Mouse (Mus musculus): Measurements from ENCODE around the gene Trnt1. TPM values are rescaled to one million over a fixed set of nuclear protein-coding genes. Genes with fewer than 3 reads are reported as not detected.
A peak's percentile ranks its signal among the peaks of the same experiment; 100 is the strongest.

Gene Trnt1
- polyA plus RNA-seq, 1 experiment from 2014 or later, result 74.2 TPM

GRCm38 (mm10) chr6:106819906-106820305, 51.0 kb downstream of the Trnt1 start:
- Histone ChIP-seq H3K9ac (ENCODE audit: low read length) (no peak overlapping the region), H3K36me3 (ENCODE audit: control insufficient read depth, insufficient read depth, low read length) (no peaks in the 10 kb centered on the region), H3K4me3 (ENCODE audit: low read depth, low read length) (no peak overlapping the region), H3K27ac (ENCODE audit: low read depth, low read length) (no peak overlapping the region), H3K4me1 (ENCODE audit: control insufficient read depth, insufficient read depth, low read length) (no peaks in the 10 kb centered on the region), H3K27me3 (ENCODE audit: control insufficient read depth, insufficient read depth, low read length) (no peaks in the 10 kb centered on the region), H3K4me2 (ENCODE audit: low read depth) (no peak overlapping the region), H3K9me3 (ENCODE audit: control insufficient read depth, low read length) (no peaks in the 10 kb centered on the region)
- ATAC-seq (ENCODE audit: insufficient read depth, low FRiP score, low TSS enrichment) (no peak), DNase-seq (ENCODE audit: low spot score) (no peak)
- 87% methylated on average over 3 of the region's 3 CpGs for WGBS

GRCm38 (mm10) chr6:106820566-106820965, 51.6 kb downstream of the Trnt1 start:
- Histone ChIP-seq H3K4me3 (ENCODE audit: low read depth, low read length) (no peak overlapping the region), H3K27me3 (ENCODE audit: control insufficient read depth, insufficient read depth, low read length) (no peaks in the 10 kb centered on the region), H3K4me2 (ENCODE audit: low read depth) (no peak overlapping the region), H3K4me1 (ENCODE audit: control insufficient read depth, insufficient read depth, low read length) (no peaks in the 10 kb centered on the region), H3K36me3 (ENCODE audit: control insufficient read depth, insufficient read depth, low read length) (no peaks in the 10 kb centered on the region), H3K27ac (ENCODE audit: low read depth, low read length) (no peak overlapping the region), H3K9ac (ENCODE audit: low read length) (no peak overlapping the region), H3K9me3 (ENCODE audit: control insufficient read depth, low read length) (no peaks in the 10 kb centered on the region)
- no peak for DNase-seq (ENCODE audit: low spot score)
- no peak for ATAC-seq (ENCODE audit: insufficient read depth, low FRiP score, low TSS enrichment)

- Histone ChIP-seq H3K36me3 (ENCODE audit: control insufficient read depth, insufficient read depth, low read length) (no peaks in the 10 kb centered on the region), H3K27ac (ENCODE audit: low read depth, low read length) (no peak overlapping the region), H3K27me3 (ENCODE audit: control insufficient read depth, insufficient read depth, low read length) (no peaks in the 10 kb centered on the region), H3K9ac (ENCODE audit: low read length) (no peak overlapping the region), H3K4me1 (ENCODE audit: control insufficient read depth, insufficient read depth, low read length) (no peaks in the 10 kb centered on the region), H3K4me2 (ENCODE audit: low read depth) (no peak overlapping the region), H3K4me3 (ENCODE audit: low read depth, low read length) (no peak overlapping the region), H3K9me3 (ENCODE audit: control insufficient read depth, low read length) (no peaks in the 10 kb centered on the region)
- DNase-seq (ENCODE audit: low spot score) (peak; percentile 15), ATAC-seq (ENCODE audit: insufficient read depth, low FRiP score, low TSS enrichment) (peak; percentile 48; the same call in 1 of the 2 replicates)
- 86% methylated on average over 1 of the region's 1 CpGs for WGBS
Measured at GRCm38 (mm10) chr6:106822329-106822728, 53.4 kb downstream of the Trnt1 start.

Other genes with a start within 250 kb of the Trnt1 start
- not detected in 2 replicates for gene Il5ra, start 20.1 kb upstream of the Trnt1 start, polyA plus RNA-seq (2014; fragmentation: Nextera tagmentation; extraction: Ambion mirVana)
- 54.5 and 58.4 TPM in 2 replicates for gene Crbn, start 31.0 kb downstream of the Trnt1 start, polyA plus RNA-seq (2014; fragmentation: Nextera tagmentation; extraction: Ambion mirVana)

All from neural tube, embryonic 11.5 days (tissue).